In genomic region chr1:176681971-176682370, GRCm38 (mm10) we compare ENCODE assay signal across 11 mouse cellular contexts.
DNase-seq lines count a peak whose midpoint lies in the region; ATAC-seq and TF ChIP-seq lines count a peak whose summit lies in the region.
"Had no signal": no experiment of that assay in that cellular context is flagged by ENCODE, and none has a peak within 500 bp of the region (broad histone marks: within the 10 kb centered on the region; RNA-seq: fewer than 3 reads in every experiment).

No protein-coding gene starts in this region.

- 0 out of 2 replicates have a peak, but pooled peaks have one; percentile 21 for TF ChIP-seq EP300 in heart, adult 2 months (IDR thresholded peaks at IDR 0.05; ENCODE audit: insufficient read depth, low read depth, low read length)

- H3K36me3 ChIP-seq in heart, adult 2 months (ENCODE audit: control insufficient read depth, insufficient read depth, low read length), result no peaks in the 10 kb centered on the region
- H3K36me3 ChIP-seq in heart, embryonic 11.5 days (ENCODE audit: control insufficient read depth, insufficient read depth, low read length), result no peaks in the 10 kb centered on the region
- no peaks in the 10 kb centered on the region for H3K36me3 ChIP-seq in kidney, embryonic 15.5 days
- H3K36me3 ChIP-seq: liver, embryonic 15.5 days had no signal

- no peak overlapping the region for H3K27ac ChIP-seq in heart, adult 2 months
- no peak overlapping the region for H3K27ac ChIP-seq in heart, embryonic 11.5 days (ENCODE audit: low read depth, low read length)
- no peak overlapping the region for H3K27ac ChIP-seq in layer of hippocampus, adult 2 months
- H3K27ac ChIP-seq in kidney, embryonic 15.5 days, result no peak overlapping the region
- H3K27ac ChIP-seq: liver, embryonic 15.5 days had no signal

- DNase-seq in heart, adult 2 months, result peak; percentile 34 to 52
- DNase-seq in MEL-GATA-1-ER (ENCODE audit: extremely low read depth, low read depth), result peak; percentile 63
- peak; percentile 72 for DNase-seq in cerebellum, adult 8-10 months
- DNase-seq in gastrocnemius, postnatal 14 days, result peak; percentile 17
- DNase-seq in layer of hippocampus, adult 2 months (ENCODE audit: low spot score in 2 of 2), result no peak
- DNase-seq in spleen, postnatal 14 days (ENCODE audit: low spot score in 2 of 2), result no peak
- DNase-seq: thymus, postnatal 14 days had no signal

- WGBS in heart, adult 2 months, result 32% methylated on average over 8 of the region's 8 CpGs
- WGBS in heart, embryonic 11.5 days (ENCODE audit: insufficient replicate concordance), result 59% methylated on average over 8 of the region's 8 CpGs
- WGBS in kidney, embryonic 15.5 days, result 86% methylated on average over 8 of the region's 8 CpGs

- intact Hi-C loops in heart, adult 2 months (cut with DNase I), result no loop called here
- intact Hi-C loops in gastrocnemius, postnatal 14 days (cut with DNase I; ENCODE audit: low total_unique reads), result no loop called here

- no peak overlapping the region for H3K4me3 ChIP-seq in heart, adult 2 months
- H3K4me3 ChIP-seq in heart, embryonic 11.5 days (ENCODE audit: low read depth, low read length), result no peak overlapping the region
- H3K4me3 ChIP-seq in layer of hippocampus, adult 2 months, result no peak overlapping the region
- no peak overlapping the region for H3K4me3 ChIP-seq in kidney, embryonic 15.5 days (replicated peaks)
- H3K4me3 ChIP-seq: liver, embryonic 15.5 days had no signal

- ATAC-seq in heart, embryonic 11.5 days (replicated peaks; ENCODE audit: insufficient number of reproducible peaks, low FRiP score, low TSS enrichment), result no peak
- ATAC-seq in kidney, embryonic 15.5 days (replicated peaks; ENCODE audit: low FRiP score), result no peak
- ATAC-seq: intestine, embryonic 16.5 days had no signal

- no peak for TF ChIP-seq CTCF in heart, adult 2 months (IDR thresholded peaks at IDR 0.05)
- no peak for TF ChIP-seq CTCF in layer of hippocampus, adult 2 months (conservative IDR thresholded peaks at IDR 0.05)

- no peaks in the 10 kb centered on the region for H3K79me2 ChIP-seq in heart, adult 2 months (replicated peaks; ENCODE audit: control insufficient read depth, insufficient read depth, low read length)

- no peaks in the 10 kb centered on the region for H3K27me3 ChIP-seq in heart, adult 2 months (ENCODE audit: control insufficient read depth, insufficient read depth, low read length)
- H3K27me3 ChIP-seq in heart, embryonic 11.5 days (ENCODE audit: control insufficient read depth, insufficient read depth, low read length), result no peaks in the 10 kb centered on the region
- H3K27me3 ChIP-seq in kidney, embryonic 15.5 days, result no peaks in the 10 kb centered on the region
- H3K27me3 ChIP-seq: liver, embryonic 15.5 days had no signal

- H3K4me1 ChIP-seq in heart, adult 2 months (ENCODE audit: control insufficient read depth, insufficient read depth, low read length), result no peaks in the 10 kb centered on the region
- no peaks in the 10 kb centered on the region for H3K4me1 ChIP-seq in heart, embryonic 11.5 days (ENCODE audit: control insufficient read depth, insufficient read depth, low read length)
- no peaks in the 10 kb centered on the region for H3K4me1 ChIP-seq in kidney, embryonic 15.5 days
- H3K4me1 ChIP-seq: liver, embryonic 15.5 days had no signal

- no peak overlapping the region for H3K9ac ChIP-seq in heart, adult 2 months (ENCODE audit: low read depth, low read length)
- no peak overlapping the region for H3K9ac ChIP-seq in heart, embryonic 11.5 days (ENCODE audit: low read depth, low read length)
- no peak overlapping the region for H3K9ac ChIP-seq in kidney, embryonic 15.5 days
- H3K9ac ChIP-seq: liver, embryonic 15.5 days had no signal

- TF ChIP-seq POLR2A in heart, adult 2 months (IDR thresholded peaks at IDR 0.05; ENCODE audit: insufficient read depth, low read depth, low read length), result no peak

- no peaks in the 10 kb centered on the region for H3K9me3 ChIP-seq in heart, embryonic 11.5 days (replicated peaks; ENCODE audit: control insufficient read depth, low read length)
- H3K9me3 ChIP-seq in kidney, embryonic 15.5 days (replicated peaks), result no peaks in the 10 kb centered on the region
- H3K9me3 ChIP-seq: liver, embryonic 15.5 days had no signal

- no peak overlapping the region for H3K4me2 ChIP-seq in heart, embryonic 11.5 days
- no peak overlapping the region for H3K4me2 ChIP-seq in kidney, embryonic 15.5 days
- H3K4me2 ChIP-seq: liver, embryonic 15.5 days had no signal

Comparison
In these comparisons a context has a peak if more than half of its experiments do, and no peak if none do; other contexts are left out.
1. DNase-seq: peak in heart, adult 2 months (2 of 2), MEL-GATA-1-ER (single experiment), cerebellum, adult 8-10 months (single experiment) and gastrocnemius, postnatal 14 days (single experiment); none in layer of hippocampus, adult 2 months (0 of 2) and spleen, postnatal 14 days (0 of 2).